Mouse (Mus musculus): ENCODE measurements around the gene Itk. TPM values are rescaled to one million over a fixed set of nuclear protein-coding genes. Genes with fewer than 3 reads are reported as not detected.

Itk gene
- polyA plus RNA-seq, 2 experiments: 0.07 TPM; not detected in 1

- H3K36me3 ChIP-seq (replicated peaks; ENCODE audit: control insufficient read depth, insufficient read depth, low read depth): no peaks in the 10 kb centered on the region
- no peak overlapping the region for H3K4me2 ChIP-seq (ENCODE audit: low read depth)
- no peak overlapping the region for H3K9ac ChIP-seq (replicated peaks)
- no peak overlapping the region for H3K27ac ChIP-seq
- no peak overlapping the region for H3K4me3 ChIP-seq (ENCODE audit: insufficient read depth in 1 of 2, low read depth in 2 of 2, low read length in 2 of 2)
- WGBS (ENCODE audit: insufficient replicate concordance): 38% methylated on average over 5 of the region's 5 CpGs
- ATAC-seq (ENCODE audit: insufficient read depth) (no peak), DNase-seq (ENCODE audit: low read depth in 3 of 3, low spot score in 3 of 3) (no peak)
- H3K9me3 ChIP-seq (ENCODE audit: control insufficient read depth, low read length): no peaks in the 10 kb centered on the region
- H3K4me1 ChIP-seq (replicated peaks; ENCODE audit: control insufficient read depth in 2 of 2, insufficient read depth in 2 of 2, low read length in 1 of 2): peaks cover 4 to 21% of the 10 kb centered on the region in 2 experiments; a peak in 3 of 4 replicates
- H3K27me3 ChIP-seq (ENCODE audit: control insufficient read depth, insufficient read depth, low read length): no peaks in the 10 kb centered on the region
- TF ChIP-seq EP300 (IDR thresholded peaks at IDR 0.05; ENCODE audit: low read depth): no peak
- TF ChIP-seq CTCF (IDR thresholded peaks at IDR 0.05; ENCODE audit: low read depth): no peak
Observed at GRCm38 (mm10) chr11:46398933-46399383, 9.6 kb upstream of the Itk start.

GRCm38 (mm10) chr11:46398473-46398872 is 9.2 kb upstream of the Itk start:
- no peaks in the 10 kb centered on the region for H3K36me3 ChIP-seq (replicated peaks; ENCODE audit: control insufficient read depth, insufficient read depth, low read depth)
- peaks cover 4 to 21% of the 10 kb centered on the region in 2 experiments; a peak in 3 of 4 replicates for H3K4me1 ChIP-seq (replicated peaks; ENCODE audit: control insufficient read depth in 2 of 2, insufficient read depth in 2 of 2, low read length in 1 of 2)
- TF ChIP-seq EP300 (IDR thresholded peaks at IDR 0.05; ENCODE audit: low read depth) (no peak), CTCF (IDR thresholded peaks at IDR 0.05; ENCODE audit: low read depth) (no peak)
- ATAC-seq (ENCODE audit: insufficient read depth) (no peak), DNase-seq (ENCODE audit: low read depth in 3 of 3, low spot score in 3 of 3) (peak in 2 of 3 experiments; percentile 9 to 23)
- no peak overlapping the region for H3K9ac ChIP-seq (replicated peaks)
- no peaks in the 10 kb centered on the region for H3K9me3 ChIP-seq (ENCODE audit: control insufficient read depth, low read length)
- H3K27me3 ChIP-seq (ENCODE audit: control insufficient read depth, insufficient read depth, low read length): no peaks in the 10 kb centered on the region
- no peak overlapping the region for H3K27ac ChIP-seq
- WGBS (ENCODE audit: insufficient replicate concordance): 38% methylated on average over 4 of the region's 4 CpGs
- no peak overlapping the region for H3K4me3 ChIP-seq (ENCODE audit: insufficient read depth in 1 of 2, low read depth in 2 of 2, low read length in 2 of 2)
- H3K4me2 ChIP-seq (ENCODE audit: low read depth): no peak overlapping the region

- 59% methylated on average over 2 of the region's 2 CpGs for WGBS (ENCODE audit: insufficient replicate concordance)
- Histone ChIP-seq H3K9me3 (ENCODE audit: control insufficient read depth, low read length) (no peaks in the 10 kb centered on the region), H3K36me3 (replicated peaks; ENCODE audit: control insufficient read depth, insufficient read depth, low read depth) (no peaks in the 10 kb centered on the region), H3K27me3 (ENCODE audit: control insufficient read depth, insufficient read depth, low read length) (no peaks in the 10 kb centered on the region), H3K4me1 (replicated peaks; ENCODE audit: control insufficient read depth in 2 of 2, insufficient read depth in 2 of 2, low read length in 1 of 2) (peaks cover 4 to 21% of the 10 kb centered on the region in 2 experiments; a peak in 3 of 4 replicates), H3K4me2 (ENCODE audit: low read depth) (no peak overlapping the region), H3K9ac (replicated peaks) (no peak overlapping the region), H3K4me3 (ENCODE audit: insufficient read depth in 1 of 2, low read depth in 2 of 2, low read length in 2 of 2) (no peak overlapping the region), H3K27ac (no peak overlapping the region)
- DNase-seq (ENCODE audit: low read depth in 3 of 3, low spot score in 3 of 3) (no peak), ATAC-seq (ENCODE audit: insufficient read depth) (no peak)
- no peak for TF ChIP-seq EP300 (IDR thresholded peaks at IDR 0.05; ENCODE audit: low read depth)
- TF ChIP-seq CTCF (IDR thresholded peaks at IDR 0.05; ENCODE audit: low read depth): no peak
Observed at GRCm38 (mm10) chr11:46397900-46398299, 8.6 kb upstream of the Itk start.

GRCm38 (mm10) chr11:46396860-46397179 is 7.5 kb upstream of the Itk start:
- Histone ChIP-seq H3K9me3 (ENCODE audit: control insufficient read depth, low read length) (no peaks in the 10 kb centered on the region), H3K4me1 (replicated peaks; ENCODE audit: control insufficient read depth in 2 of 2, insufficient read depth in 2 of 2, low read length in 1 of 2) (peaks cover 4 to 21% of the 10 kb centered on the region in 2 experiments; a peak in 3 of 4 replicates), H3K27me3 (ENCODE audit: control insufficient read depth, insufficient read depth, low read length) (no peaks in the 10 kb centered on the region), H3K9ac (replicated peaks) (no peak overlapping the region), H3K27ac (no peak overlapping the region), H3K4me3 (ENCODE audit: insufficient read depth in 1 of 2, low read depth in 2 of 2, low read length in 2 of 2) (no peak overlapping the region), H3K36me3 (replicated peaks; ENCODE audit: control insufficient read depth, insufficient read depth, low read depth) (no peaks in the 10 kb centered on the region), H3K4me2 (ENCODE audit: low read depth) (no peak overlapping the region)
- DNase-seq (ENCODE audit: low read depth in 3 of 3, low spot score in 3 of 3) (no peak), ATAC-seq (ENCODE audit: insufficient read depth) (no peak)
- TF ChIP-seq EP300 (IDR thresholded peaks at IDR 0.05; ENCODE audit: low read depth) (no peak), CTCF (IDR thresholded peaks at IDR 0.05; ENCODE audit: low read depth) (no peak)
- WGBS (ENCODE audit: insufficient replicate concordance): 41% methylated on average over 4 of the region's 4 CpGs

- no peak within 1 kb of the TSS for H3K27ac ChIP-seq
- H3K9me3 ChIP-seq (ENCODE audit: control insufficient read depth, low read length): no peaks in the 10 kb centered on the region
- no peaks in the 10 kb centered on the region for H3K36me3 ChIP-seq (replicated peaks; ENCODE audit: control insufficient read depth, insufficient read depth, low read depth)
- DNase-seq (ENCODE audit: low read depth in 3 of 3, low spot score in 3 of 3) (no peak), ATAC-seq (ENCODE audit: insufficient read depth) (no peak)
- TF ChIP-seq EP300 (IDR thresholded peaks at IDR 0.05; ENCODE audit: low read depth) (no peak), CTCF (IDR thresholded peaks at IDR 0.05; ENCODE audit: low read depth) (no peak)
- H3K27me3 ChIP-seq (ENCODE audit: control insufficient read depth, insufficient read depth, low read length): no peaks in the 10 kb centered on the region
- 59% methylated on average over 13 of the region's 13 CpGs for WGBS (ENCODE audit: insufficient replicate concordance)
- H3K4me3 ChIP-seq (ENCODE audit: insufficient read depth in 1 of 2, low read depth in 2 of 2, low read length in 2 of 2): no peak within 1 kb of the TSS
- no peak within 1 kb of the TSS for H3K9ac ChIP-seq (replicated peaks)
- H3K4me2 ChIP-seq (ENCODE audit: low read depth): no peak within 1 kb of the TSS
- H3K4me1 ChIP-seq (replicated peaks; ENCODE audit: control insufficient read depth in 2 of 2, insufficient read depth in 2 of 2, low read length in 1 of 2): peaks cover 4 to 21% of the 10 kb centered on the region in 2 experiments; a peak in 3 of 4 replicates
Observed at GRCm38 (mm10) chr11:46396167-46396859, 7.0 kb upstream of the Itk start, which contains the start of gene Fam71b. Gene Fam71b, plus strand, starts transcription at chr11:46396559.
